Mouse (Mus musculus): ENCODE measurements around the gene Lrrc29.
"Not testable (repeated sequence)": the region's sequence is repeated elsewhere in the genome, so short reads cannot be mapped to it uniquely, and the experiment has no call there.

Gene Lrrc29

GRCm38 (mm10) chr8:105291364-105291763 is 34.7 kb downstream of the Lrrc29 start:
- not testable (repeated sequence) for DNase-seq (ENCODE audit: low spot score in 2 of 2)

- DNase-seq (ENCODE audit: low spot score in 2 of 2), result peak; percentile 81 to 96
These were observed 35.3 kb downstream of the Lrrc29 start for GRCm38 (mm10) chr8:105290554-105291314.

GRCm38 (mm10) chr8:105289805-105290460 is 36.1 kb downstream of the Lrrc29 start, which contains the start of gene 4931428F04Rik:
Gene 4931428F04Rik (minus strand): TSS chr8:105289864.
- peak in 1 of 2 experiments; percentile 45 for DNase-seq (ENCODE audit: low spot score in 2 of 2)

GRCm38 (mm10) chr8:105288958-105289732 is 36.9 kb downstream of the Lrrc29 start:
- DNase-seq (ENCODE audit: low spot score in 2 of 2), result peak; percentile 89 to 92

GRCm38 (mm10) chr8:105288231-105288630 is 37.8 kb downstream of the Lrrc29 start:
- no peak for DNase-seq (ENCODE audit: low spot score in 2 of 2)

GRCm38 (mm10) chr8:105286907-105287306 is 39.2 kb downstream of the Lrrc29 start:
- DNase-seq (ENCODE audit: low spot score in 2 of 2), result no peak

GRCm38 (mm10) chr8:105285514-105285913 is 40.6 kb downstream of the Lrrc29 start:
- DNase-seq (ENCODE audit: low spot score in 2 of 2), result peak in 1 of 2 experiments; percentile 16

GRCm38 (mm10) chr8:105283074-105283473 is 43.0 kb downstream of the Lrrc29 start:
- DNase-seq (ENCODE audit: low spot score in 2 of 2), result peak in 1 of 2 experiments; percentile 35

- no peak for DNase-seq (ENCODE audit: low spot score in 2 of 2)
These were observed 43.8 kb downstream of the Lrrc29 start for GRCm38 (mm10) chr8:105282239-105282638.

GRCm38 (mm10) chr8:105281821-105282220 is 44.3 kb downstream of the Lrrc29 start:
- DNase-seq (ENCODE audit: low spot score in 2 of 2), result no peak

GRCm38 (mm10) chr8:105280567-105280966 is 45.5 kb downstream of the Lrrc29 start:
- no peak for DNase-seq (ENCODE audit: low spot score in 2 of 2)

GRCm38 (mm10) chr8:105278911-105279334 is 47.2 kb downstream of the Lrrc29 start:
- peak; percentile 51 to 79 for DNase-seq (ENCODE audit: low spot score in 2 of 2)

- peak in 1 of 2 experiments; percentile 62 for DNase-seq (ENCODE audit: low spot score in 2 of 2)
These were observed 49.6 kb downstream of the Lrrc29 start for GRCm38 (mm10) chr8:105276292-105277120.

GRCm38 (mm10) chr8:105275840-105276239 is 50.2 kb downstream of the Lrrc29 start, which contains the start of gene Nol3:
Gene Nol3 (plus strand): TSS chr8:105276140.
- DNase-seq (ENCODE audit: low spot score in 2 of 2), result no peak

GRCm38 (mm10) chr8:105275387-105275786 is 50.7 kb downstream of the Lrrc29 start:
- no peak for DNase-seq (ENCODE audit: low spot score in 2 of 2)

- no peak for DNase-seq (ENCODE audit: low spot score in 2 of 2)
These were observed 55.2 kb downstream of the Lrrc29 start for GRCm38 (mm10) chr8:105270916-105271186.

- no peak for DNase-seq (ENCODE audit: low spot score in 2 of 2)
These were observed 55.8 kb downstream of the Lrrc29 start for GRCm38 (mm10) chr8:105270101-105270915.

GRCm38 (mm10) chr8:105269461-105269947 is 56.6 kb downstream of the Lrrc29 start, which contains the start of gene Hsf4:
Gene Hsf4 (plus strand): TSS chr8:105269801.
- no peak for DNase-seq (ENCODE audit: low spot score in 2 of 2)

GRCm38 (mm10) chr8:105269075-105269458 is 57.0 kb downstream of the Lrrc29 start:
- DNase-seq (ENCODE audit: low spot score in 2 of 2), result no peak

- DNase-seq (ENCODE audit: low spot score in 2 of 2), result no peak
These were observed 57.6 kb downstream of the Lrrc29 start for GRCm38 (mm10) chr8:105268342-105269074.

Data from urinary bladder, postnatal 4 days (tissue).